Mouse (Mus musculus): ENCODE measurements around the gene Arhgef25.

Gene Arhgef25

DNA sequence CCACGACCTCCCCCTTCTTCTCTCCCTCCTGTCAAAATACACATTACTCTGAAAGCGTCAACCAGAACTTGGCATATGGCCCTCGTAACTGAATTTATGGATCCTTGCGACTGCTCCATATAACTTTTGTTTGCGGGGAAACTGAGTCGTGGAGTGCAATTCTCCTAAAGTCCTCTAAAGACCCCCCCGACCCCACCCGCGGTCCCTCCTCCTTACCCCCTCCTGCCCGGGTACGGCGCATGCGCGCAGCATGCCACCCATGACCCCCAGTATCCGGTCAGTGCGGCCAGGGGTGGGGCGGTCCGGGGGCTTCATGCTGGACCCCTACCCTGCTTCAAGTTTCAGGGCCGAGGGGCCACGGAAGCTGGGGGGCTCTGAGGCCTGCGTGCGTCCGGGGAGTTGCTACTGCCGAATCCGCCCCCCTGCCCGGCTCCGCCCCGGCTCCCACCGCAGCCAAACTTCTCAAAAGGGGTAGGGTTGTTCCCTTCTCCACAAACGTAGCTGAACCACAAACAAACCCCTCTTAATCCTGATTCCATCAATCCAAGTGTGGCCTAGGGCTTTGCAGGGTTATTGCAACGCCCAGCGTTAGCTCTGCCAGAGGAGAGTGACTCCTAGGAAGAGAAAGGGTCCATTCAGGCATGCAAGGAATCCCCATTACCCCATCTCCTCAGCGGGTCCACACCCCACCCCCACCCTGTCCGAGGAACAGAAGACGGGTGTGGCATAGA lies at the start of gene Arhgef25:
Gene Arhgef25 (minus strand): TSS at position 433 of the 731 bp plus-strand sequence.
- peak; percentile 62 to 85 for DNase-seq (ENCODE audit: inconsistent age in 2 of 2, low spot score in 1 of 2)

DNA sequence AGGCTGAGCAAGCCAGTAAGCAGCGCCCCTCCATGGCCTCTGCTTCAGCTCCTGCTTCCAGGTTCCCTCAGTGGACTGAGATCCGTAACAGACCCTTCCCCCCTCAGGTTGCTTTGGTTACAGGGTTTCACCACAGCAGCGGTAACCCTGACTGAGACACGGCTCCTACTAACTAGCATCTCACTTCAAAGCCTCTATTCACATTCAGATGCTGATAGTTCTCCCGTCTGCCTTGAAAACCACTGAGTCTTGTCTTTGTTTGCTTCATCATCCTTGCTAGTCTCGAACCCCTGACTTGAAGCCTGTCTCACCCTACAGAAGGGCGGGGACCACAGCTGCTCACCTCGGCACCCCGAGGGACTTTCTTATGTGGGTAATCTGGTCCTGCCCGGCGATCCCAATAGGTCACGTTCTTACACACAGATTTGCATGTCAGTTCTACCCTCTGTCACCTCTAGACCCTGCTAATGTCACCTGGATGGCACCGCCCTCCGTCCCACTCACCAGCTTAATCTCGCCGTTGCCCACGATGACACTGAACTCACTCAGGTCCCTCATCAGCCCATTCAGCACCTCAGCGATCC lies 48.5 kb upstream of the Arhgef25 start:
- no peak for DNase-seq (ENCODE audit: inconsistent age in 2 of 2, low spot score in 1 of 2)

DNA sequence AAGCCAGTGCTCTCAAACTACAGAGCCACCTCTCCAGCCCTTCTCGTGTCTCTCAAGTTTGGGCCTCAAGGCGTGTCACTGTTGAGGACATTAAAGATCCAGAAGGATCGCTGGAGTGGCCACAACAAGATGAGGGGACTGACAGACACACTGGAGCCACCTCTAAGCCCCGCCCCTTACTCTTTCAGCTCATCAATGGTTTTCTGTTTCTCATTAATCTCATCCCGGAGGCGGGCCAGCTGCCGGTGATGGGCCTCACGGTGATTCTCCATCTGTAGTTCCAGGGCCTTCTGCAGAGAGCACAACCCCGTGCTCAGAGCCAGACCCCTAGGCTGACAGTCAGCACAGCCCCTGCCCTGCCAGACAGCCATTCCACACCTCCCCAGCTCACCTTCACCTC lies 46.7 kb upstream of the Arhgef25 start:
- no peak for DNase-seq (ENCODE audit: inconsistent age in 2 of 2, low spot score in 1 of 2)

DNA sequence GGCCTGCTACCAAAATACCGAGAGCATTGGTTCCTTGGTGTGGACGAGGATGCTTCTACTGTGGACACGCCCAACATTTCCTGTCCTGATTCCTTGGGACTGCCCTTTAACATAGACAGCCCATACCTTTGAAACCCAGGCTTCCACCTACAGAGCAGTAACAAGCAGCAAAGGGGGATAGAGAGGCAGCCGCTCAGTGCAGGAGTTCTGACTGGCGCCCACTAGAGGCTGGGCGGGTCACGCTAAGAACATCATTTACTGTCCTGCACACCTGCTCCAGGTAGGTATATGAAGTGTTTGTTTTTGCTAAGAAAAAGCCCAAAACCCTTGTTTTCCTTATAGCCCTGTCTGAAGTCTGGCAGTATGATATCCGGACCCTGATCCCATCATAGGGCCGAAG lies 43.3 kb upstream of the Arhgef25 start:
- no peak for DNase-seq (ENCODE audit: inconsistent age in 2 of 2, low spot score in 1 of 2)

DNA sequence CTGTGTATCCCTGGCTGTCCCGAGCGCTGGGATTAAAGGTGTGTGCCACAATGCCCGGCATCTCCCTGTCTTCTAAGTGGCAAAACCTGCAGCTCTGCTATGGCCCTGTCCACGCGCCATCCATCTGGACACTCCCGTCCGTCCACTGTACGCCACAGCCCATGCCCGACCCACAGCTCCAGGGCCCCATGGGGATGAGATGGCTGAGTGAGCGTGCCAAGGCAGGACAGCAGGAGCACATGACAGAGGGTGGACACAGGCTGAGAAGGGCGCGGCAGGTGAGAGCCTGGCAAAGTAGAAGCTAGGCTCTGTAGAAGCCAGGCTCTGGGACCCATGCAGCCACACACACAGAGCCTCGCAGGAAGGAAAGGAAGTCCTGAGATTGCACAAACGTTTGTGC lies 41.9 kb upstream of the Arhgef25 start:
- DNase-seq (ENCODE audit: inconsistent age in 2 of 2, low spot score in 1 of 2): no peak

DNA sequence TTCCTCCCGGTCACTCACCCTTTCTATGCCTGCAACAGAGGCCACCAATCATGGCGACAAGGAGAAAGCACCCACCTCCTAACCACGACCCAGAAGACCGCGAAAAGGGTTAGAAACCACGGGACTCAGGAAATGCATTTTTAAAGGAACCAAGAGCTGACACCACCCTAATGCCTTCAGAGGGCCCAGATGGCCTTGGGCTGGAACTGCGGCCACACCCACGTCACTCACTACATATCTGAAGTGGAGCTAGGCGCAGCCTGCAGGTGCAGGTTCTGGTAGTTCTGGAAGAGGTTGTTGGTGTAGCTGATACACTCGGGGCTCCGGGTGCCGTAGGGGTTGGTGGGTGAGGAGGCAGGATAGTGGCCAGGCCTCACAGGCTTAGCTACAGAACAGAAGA lies 40.8 kb upstream of the Arhgef25 start:
- no peak for DNase-seq (ENCODE audit: inconsistent age in 2 of 2, low spot score in 1 of 2)

DNA sequence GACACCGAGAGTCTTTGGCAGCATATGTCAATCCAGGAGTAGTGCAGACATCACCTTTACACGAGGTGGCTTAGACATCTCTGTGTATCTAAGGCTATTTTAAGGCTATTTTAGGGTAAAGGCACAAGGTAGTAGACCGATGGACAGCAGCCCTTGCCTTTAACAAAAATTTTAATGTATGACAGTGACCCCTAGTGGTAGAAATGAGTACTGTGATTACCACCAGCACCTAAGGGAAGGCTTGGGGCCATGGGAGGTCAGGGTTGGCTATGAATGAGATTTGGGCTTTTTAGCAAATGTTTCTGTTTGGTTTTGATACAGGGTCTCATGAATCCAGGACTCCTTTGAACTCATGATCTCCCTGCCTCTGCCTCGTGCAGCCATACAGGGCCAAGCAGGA lies 39.0 kb upstream of the Arhgef25 start:
- DNase-seq (ENCODE audit: inconsistent age in 2 of 2, low spot score in 1 of 2): peak; percentile 29 to 90

DNA sequence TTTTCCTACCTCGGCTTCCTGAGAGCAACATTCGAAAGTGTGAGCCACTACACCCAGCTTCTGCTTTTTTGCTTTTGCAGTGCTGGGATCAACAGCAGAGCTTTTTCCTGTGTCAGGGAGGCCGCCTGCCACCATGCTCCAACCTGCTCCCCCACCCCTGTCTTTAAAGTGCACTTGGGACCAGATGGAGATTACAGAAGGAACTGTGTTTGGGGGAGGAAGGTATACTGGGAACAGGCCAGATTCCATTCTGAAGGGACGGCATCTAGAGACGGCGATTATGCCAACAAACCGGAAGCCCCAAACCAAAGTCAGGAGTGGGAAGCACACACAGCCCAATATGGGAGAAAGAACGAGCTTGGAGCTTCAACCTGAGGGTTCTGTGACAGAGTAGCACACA lies 37.3 kb upstream of the Arhgef25 start:
- DNase-seq (ENCODE audit: inconsistent age in 2 of 2, low spot score in 1 of 2): no peak

DNA sequence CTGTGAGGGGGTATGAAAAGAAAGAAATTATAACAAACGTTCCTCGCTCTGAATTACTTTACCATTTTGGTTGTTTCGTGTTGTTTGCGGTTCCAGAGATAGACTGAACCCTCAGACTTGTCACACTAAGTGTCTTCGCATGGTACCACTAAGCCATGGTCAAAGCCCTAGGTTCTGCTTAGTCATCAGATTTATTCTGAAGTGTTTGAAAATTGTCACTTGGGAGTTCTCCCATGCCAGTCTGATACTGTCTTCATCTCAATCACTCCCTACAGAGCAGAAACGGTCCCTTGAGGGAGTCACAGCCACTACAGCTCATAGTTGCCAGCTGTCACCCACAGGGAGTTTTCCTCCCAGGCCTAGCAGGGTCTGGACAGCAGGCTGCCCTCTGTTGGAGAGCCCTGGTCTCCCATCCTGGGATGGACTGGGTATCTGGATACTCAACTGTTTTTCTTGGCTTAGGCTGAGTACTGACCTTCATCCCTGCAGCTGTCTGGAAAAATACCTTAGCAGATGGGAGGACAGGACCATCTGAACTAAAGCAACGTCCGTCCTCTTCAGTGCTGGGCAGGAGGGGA lies 36.5 kb upstream of the Arhgef25 start:
- peak; percentile 55 to 83 for DNase-seq (ENCODE audit: inconsistent age in 2 of 2, low spot score in 1 of 2)

DNA sequence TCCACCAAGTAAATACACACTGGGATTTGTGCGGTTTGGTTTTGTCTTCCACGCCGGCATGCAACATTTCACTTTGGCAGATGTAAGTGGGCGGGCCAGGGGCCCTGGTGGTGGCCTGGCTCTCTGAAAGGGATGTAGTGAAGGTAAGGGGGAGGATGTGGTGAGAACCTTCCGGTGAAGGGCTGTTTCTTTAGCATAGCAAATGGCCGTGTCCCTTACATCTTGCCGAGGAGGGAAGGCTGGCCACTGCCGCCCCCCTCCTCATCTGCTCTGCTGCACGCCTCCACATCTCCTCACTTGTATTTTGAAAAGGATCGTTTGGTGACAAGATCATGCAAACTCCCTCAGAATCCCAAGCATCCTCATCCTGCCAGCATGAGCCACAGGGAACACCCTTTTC lies 35.8 kb upstream of the Arhgef25 start:
- DNase-seq (ENCODE audit: inconsistent age in 2 of 2, low spot score in 1 of 2): no peak

DNA sequence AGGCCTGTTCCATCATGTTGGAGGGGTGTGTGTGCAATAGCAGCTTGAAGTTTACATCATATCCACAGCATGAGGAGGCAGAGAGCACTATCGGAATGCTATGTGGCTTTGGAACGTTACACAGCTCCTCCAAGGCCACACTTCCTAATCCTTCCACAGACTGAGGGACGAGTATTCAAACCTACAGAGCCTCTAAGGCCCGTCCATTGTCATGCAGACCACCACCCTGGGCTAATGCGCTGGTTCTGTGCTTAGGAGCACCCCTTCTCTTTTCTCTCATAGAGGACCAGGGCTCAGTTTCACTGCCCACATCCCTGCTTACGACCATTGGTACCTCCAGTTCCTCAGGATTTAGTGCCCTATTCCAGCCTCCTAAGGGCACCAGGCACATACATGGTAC lies 35.3 kb upstream of the Arhgef25 start:
- DNase-seq (ENCODE audit: inconsistent age in 2 of 2, low spot score in 1 of 2): no peak

DNA sequence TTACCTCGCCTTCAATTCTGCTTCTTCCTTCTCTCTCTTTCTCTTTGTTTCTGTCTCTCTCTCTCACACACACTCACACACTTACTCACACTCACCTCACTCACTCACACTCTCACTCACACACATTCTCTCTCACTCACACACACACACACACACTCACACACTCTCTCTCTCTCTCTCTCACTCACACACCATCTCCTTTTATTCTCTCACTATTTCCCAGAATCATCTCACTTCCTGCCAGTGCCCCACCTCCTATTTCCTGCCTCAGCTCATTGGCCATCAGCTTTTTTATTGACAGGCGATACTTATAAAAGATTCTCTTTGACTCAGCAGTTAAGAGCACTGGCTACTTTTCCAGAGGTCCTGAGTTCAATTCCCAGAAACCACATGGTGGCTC lies 28.5 kb upstream of the Arhgef25 start:
- no peak for DNase-seq (ENCODE audit: inconsistent age in 2 of 2, low spot score in 1 of 2)

DNA sequence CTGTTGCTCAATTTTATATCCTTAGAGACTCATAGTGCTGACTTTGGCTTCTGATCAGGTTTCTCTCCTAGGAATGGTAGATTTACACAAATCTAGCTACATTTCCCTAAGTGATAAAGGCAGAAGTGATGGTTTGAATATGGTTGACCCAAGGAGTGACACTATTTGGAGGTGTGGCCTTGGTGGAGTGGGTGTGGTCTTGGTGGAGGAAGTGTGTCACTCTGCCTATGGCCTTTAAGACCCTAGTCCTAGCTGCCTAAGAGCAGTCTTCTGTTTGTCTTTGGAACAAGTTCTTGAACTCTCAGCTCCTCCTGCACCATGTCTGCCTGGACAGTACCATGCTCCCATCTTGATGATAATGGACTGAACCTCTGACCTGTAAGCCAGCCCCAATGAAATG lies 27.3 kb upstream of the Arhgef25 start:
- no peak for DNase-seq (ENCODE audit: inconsistent age in 2 of 2, low spot score in 1 of 2)

DNA sequence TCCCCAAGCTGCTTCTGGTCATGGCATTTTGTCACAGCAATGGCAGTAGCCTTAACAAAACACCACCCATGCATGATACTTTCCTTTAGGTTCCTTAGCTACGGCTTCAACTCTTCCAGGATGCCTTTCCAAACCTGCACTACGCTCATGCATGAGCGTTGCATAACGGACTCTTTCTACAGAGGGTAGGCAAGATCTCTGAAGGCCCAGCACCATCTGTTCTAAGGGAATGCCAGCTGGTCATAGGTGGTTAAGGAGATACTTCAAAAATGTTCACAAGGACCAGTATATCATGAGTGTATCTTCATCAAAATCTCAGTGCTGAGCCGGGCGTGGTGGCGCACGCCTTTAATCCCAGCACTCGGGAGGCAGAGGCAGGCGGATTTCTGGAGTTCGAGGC lies 26.6 kb upstream of the Arhgef25 start:
- no peak for DNase-seq (ENCODE audit: inconsistent age in 2 of 2, low spot score in 1 of 2)

DNA sequence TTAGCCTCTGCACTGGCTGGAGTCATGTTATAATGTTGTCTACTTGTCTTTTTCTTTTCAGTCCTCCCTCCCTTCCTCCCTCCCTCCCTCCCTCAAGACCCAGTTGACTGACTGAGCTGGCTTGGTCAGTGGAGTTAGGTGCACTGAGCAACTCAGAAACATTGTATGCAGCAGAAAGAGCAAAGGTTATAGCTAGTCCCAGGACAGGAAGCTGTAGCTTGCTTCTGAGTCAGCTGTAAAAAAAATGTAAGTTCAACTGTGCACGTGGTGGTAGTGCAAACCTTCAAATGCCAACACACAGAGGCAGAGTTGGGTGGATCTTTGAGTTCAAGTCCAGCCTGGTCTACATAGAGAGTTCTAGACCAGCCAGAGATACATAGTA lies 24.5 kb upstream of the Arhgef25 start:
- DNase-seq (ENCODE audit: inconsistent age in 2 of 2, low spot score in 1 of 2): no peak

DNA sequence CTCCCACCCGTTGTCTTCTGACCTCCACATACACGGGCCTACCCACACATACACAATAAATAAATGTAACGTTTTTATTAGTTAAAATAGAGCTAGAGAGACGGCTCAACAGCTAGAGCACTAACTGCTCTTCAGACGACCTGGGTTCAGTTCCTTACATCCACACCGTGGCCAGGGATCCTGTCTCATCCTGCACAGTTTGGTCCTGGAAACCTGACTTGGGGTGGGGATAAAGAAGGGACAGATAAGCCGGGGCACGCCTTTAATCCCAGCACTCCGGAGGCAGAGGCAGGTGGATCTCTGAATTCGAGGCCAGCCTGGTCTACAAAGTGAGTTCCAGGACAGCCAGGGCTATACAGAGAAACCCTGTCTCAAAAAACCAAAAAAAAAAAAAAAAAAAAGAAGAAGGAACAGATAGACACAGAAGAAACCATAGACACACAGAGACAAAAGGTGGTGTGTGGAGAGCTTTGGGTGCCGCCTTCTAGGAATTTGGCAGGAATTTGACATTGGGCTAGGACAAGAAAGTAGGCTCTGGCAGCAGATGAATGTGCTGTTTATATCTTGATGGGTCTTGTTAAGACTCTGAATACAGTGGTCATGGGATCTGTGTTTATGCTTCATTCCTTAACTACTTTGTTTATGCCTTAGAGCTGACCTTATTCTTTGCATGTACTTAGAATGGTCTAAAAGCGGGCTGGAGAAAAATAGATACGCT lies 24.0 kb upstream of the Arhgef25 start:
- no peak for DNase-seq (ENCODE audit: inconsistent age in 2 of 2, low spot score in 1 of 2)

DNA sequence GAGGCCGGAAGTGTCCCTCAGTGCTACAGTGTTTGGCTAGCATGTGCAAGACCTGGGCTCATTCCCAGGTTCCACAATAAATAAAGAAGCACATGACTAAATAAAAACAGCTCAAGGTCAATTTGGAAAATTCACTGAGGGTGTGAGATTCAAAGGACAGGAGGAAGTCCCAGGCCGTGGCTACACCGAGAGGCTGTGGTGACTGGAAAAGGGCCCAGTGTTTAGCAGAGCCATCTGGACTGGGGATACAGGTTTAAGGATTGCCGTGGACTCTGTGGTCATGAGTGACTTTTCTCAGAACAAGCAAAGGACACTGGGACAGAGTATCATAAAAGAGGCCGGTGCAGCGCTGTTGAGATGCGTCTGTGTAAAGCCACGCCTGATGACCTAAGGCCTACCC lies 23.4 kb upstream of the Arhgef25 start:
- peak in 1 of 2 experiments; percentile 24 for DNase-seq (ENCODE audit: inconsistent age in 2 of 2, low spot score in 1 of 2)

DNA sequence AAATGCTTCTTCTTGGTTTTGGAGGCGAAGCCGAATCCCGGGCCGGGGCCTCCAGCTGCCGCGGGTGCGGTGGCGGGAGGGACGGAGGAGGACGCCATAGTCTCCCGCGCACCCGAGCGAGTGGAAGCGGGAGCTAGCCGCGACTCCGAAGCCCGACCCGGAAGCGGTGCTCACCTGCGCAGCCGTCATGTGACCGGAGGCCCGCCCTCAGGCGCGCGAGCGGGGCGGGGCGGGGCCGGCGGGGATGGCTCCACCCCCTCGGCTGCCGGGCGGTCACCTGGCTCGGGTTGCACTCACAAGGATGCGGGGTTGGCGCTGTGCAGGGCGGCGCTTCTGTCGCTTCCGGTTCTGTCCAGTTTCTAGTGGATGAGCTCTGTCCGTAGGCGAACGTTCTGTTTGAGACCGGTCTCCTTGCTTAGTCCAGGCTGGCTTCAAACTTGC lies 21.6 kb upstream of the Arhgef25 start, which contains the start of gene Pip4k2c:
Gene Pip4k2c (minus strand): TSS at position 172 of the 441 bp plus-strand sequence.
- peak; percentile 96 to 97 for DNase-seq (ENCODE audit: inconsistent age in 2 of 2, low spot score in 1 of 2)

DNA sequence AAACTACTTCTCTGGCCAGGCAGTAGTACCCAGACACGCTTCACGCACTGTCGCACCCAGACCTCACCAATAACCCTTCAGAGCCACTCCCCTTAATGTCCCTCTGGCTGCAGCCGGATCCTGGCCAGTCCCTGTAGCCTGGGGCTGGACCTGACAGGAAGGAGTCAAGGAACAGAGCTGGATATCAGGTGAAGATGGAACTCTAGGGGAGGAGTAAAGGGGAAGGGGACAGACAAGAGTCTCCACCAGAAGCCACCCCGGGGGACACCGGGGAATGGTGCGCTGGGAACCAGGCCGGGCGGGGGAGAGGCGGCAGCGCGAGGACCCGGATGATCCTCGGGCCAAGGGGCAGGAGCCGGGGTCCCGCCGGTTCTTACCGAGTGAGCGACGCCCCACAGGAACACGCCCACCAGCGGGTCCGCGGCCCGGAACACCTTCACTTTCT lies 21.1 kb upstream of the Arhgef25 start:
- DNase-seq (ENCODE audit: inconsistent age in 2 of 2, low spot score in 1 of 2): no peak

DNA sequence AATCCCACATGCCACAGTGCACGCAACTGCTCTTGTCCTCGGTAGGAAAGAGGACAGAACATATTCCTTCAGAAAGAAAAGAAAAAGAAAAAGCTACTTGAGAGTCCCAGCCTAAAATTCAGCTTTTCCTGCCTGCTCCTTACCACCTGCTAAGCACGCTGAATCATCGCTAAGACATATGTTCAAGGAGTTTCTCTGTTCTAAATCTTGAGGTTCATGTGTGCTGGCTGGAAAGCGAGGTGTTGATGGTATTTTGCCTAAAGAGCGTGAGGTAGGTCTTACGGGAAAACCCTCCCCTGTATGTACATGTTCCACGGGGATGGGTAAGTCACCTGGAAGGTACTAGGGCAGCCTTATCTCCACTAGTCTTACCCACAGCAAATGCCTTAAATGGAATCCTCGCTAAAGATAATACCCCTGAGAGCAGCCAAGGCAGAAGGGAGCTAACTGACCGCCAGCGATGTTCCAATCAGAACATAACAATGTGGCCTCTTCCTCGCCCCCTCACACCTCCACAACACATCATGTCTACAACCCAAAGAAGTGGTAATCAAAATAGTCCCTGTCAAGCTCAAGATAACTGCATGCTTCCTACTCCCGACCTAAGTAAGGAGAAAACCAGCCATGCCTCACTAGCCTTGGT lies 20.2 kb upstream of the Arhgef25 start:
- DNase-seq (ENCODE audit: inconsistent age in 2 of 2, low spot score in 1 of 2): no peak

DNA sequence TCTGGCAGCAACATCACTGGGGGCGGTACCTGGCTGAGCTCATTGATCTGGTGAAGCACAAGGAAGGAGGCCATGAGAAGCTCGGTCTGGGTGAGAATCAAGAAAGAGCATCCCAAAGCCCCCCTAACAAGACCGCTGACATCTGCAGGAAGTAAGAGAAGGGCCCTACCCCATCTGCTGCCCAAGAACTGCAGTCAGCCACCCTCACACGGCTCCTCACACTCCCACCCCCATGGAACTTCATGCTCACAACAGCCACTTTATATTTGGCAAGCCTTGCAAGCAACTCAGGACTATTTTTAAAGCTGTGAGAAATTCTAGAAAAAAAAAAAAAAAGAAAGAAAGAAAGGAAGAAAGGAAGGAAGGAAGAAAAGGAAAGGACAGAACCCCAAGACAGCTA lies 19.0 kb upstream of the Arhgef25 start:
- DNase-seq (ENCODE audit: inconsistent age in 2 of 2, low spot score in 1 of 2): no peak

Measured in adrenal gland, adult (tissue).